Mouse (Mus musculus) right cerebral cortex, postnatal 25 days (tissue): ENCODE data around the gene T2.
"Not testable (repeated sequence)": the region's sequence is repeated elsewhere in the genome, so short reads cannot be mapped to it uniquely, and the experiment has no call there.

Experiments used
- DNase-seq: peaks from one replicate; pipeline ENCODE4 v3.0.0; 2022

Gene T2

DNA sequence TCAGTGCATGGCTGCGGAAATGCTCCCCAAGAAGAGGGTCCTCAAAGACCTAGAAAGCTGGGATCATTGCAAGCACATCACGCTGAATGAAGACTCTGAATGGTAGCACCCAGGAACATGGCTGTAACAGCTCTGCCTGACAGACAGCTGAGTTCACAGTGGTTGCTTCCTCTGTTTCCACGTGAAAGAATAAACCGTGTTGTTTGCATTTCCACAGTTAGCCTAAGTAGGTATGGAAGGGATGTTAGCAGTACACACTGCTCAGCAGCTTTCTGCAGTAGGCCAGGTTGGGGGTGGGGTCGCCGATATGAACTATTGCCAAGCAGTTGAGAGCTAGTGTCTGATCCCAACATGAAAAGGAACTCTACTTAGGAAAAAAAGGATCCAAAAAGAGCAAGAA is at the start of gene T2:
Gene T2 (plus strand): TSS at position 301 of the 400 bp plus-strand sequence.
- DNase-seq: no peak

- DNase-seq: peak; percentile 97
These were observed 44.8 kb upstream of the T2 start, which contains the start of gene Sft2d1 for GRCm38 (mm10) chr17:8310838-8311614. TSS of gene Sft2d1 (plus strand) at chr17:8311102.

DNA sequence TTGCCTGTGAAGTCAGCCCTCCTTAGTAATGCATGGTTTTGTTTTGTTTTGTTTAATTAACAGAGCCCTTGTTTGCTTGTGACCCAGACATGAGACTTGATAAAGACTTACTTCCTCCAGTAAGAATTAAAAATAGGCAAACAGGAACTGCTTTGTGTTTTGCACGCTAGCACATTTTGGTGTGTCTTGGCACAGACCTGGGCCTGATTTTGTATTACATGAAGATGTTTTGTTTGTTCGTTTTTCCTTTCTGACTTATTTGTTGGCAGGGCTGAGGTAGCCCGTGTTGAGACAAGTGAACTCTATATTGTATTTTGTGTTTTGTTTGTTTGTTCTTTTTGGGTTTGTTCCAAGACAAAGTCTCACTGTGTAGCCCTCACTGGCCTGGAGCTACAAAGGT is 44.0 kb upstream of the T2 start:
- no peak for DNase-seq

- DNase-seq: no peak
These were observed 41.8 kb upstream of the T2 start for GRCm38 (mm10) chr17:8313976-8314375.

DNA sequence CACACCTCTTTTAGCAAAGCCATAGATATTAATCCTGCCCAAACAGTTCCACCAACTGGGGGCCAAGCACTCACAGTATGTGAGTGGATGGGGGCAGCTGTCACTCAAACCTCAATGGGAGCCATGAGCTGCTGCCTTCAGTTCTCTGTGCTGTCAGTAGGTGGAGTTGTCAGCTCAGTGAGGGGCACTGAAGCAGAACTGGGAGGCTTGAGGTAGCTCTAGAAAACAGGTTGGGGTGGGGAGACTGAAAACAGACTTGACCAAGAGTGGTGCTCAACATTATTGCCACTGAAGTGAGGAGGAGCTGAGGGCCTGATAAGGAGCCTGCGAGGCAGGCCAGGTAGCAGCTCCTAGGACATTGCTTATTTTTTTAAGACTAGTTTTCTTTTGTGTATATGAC is 39.5 kb upstream of the T2 start:
- DNase-seq: no peak

DNA sequence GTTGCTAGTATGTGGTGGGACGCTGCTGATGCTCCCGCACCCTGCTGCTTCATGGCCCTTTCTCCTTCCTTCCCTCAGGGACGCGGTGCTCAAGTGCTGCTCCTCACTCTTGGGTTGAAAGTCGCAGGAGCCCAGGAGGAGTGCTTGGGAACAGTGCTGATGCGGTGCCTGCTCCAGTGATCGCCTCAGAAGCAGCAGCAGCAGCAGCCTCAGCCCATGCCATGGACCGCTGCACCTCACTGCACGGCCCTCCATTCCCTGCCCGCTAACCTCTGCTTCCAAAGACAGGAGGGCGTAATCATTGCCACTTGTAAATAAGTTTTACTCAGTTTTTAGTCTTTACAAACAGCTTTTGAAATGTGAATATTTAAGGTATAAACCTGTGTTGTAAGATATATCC is 28.9 kb upstream of the T2 start:
- not testable (repeated sequence) for DNase-seq

DNA sequence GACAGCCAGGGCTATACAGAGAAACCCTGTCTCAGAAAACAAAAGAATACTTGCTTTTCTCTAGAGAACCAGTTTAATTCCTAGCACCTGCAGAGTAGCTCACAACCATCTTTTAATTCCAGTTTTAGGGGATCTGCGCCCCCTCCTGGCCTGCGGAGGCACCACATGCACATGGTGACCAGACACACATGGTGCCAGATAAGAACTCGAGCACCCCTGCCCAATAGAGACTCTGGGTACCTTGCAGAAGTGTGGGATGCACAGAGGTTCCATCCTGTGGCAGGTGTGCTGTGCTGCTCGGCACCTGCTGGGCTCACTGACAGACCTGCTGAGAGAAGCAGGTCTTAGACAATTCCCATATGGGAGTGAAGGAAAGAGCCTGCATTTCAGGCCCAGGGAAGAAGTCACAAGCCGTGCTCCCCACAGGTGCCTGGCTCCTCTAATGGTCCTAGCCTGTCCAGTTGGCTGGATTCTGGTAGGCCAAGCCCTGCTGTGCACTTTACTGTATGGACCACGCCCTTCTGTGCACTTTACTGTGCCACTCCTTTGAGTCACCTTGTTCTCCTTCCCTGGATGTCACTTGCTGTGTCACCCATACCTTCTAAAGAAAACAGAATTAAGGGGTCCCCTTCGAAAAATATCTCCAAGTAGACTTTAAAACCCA is 27.1 kb upstream of the T2 start:
- DNase-seq: no peak

DNA sequence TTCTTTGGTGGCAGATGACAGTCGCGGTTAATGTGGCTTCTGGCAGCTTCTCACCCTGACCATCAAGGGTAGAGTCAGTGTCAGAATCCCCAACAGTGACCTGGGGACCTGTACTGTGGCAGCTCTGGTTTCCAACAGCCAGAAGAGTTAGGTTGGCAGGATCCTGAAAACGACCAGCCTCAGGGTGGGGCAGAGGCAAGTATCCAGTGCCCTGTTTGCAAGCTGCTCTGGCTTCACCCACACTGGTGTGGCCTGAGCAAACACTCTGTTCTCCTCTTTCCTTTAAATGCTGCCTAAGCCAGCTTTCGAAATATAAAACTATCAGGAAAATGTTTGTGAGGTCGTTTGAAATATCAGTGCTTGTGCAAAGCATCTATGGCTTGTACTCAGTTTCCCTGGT is 25.2 kb upstream of the T2 start:
- DNase-seq: no peak

DNA sequence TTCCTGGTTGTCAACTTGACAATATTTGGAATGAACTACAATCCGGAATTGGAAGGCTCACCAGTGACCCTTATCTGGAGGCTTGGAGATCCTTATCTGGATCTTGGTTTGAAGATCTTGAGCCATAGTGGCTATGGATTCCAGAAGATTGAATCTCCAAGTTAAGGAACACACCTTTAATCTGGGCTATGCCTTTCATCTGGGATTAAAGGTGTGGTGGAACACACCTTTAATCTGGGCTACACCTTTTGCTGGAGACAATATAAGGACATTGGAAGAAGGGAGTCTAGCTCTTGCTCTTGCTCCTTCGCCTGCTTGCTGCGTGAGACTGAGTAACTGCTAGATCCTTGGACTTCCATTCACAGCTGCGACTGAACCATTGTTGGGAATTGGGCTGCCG is 18.6 kb upstream of the T2 start, which contains the start of gene Prr18:
Gene Prr18 (plus strand): TSS at position 301 of the 400 bp plus-strand sequence.
- not testable (repeated sequence) for DNase-seq

GRCm38 (mm10) chr17:8339666-8340374 is 16.0 kb upstream of the T2 start:
- DNase-seq: no peak

DNA sequence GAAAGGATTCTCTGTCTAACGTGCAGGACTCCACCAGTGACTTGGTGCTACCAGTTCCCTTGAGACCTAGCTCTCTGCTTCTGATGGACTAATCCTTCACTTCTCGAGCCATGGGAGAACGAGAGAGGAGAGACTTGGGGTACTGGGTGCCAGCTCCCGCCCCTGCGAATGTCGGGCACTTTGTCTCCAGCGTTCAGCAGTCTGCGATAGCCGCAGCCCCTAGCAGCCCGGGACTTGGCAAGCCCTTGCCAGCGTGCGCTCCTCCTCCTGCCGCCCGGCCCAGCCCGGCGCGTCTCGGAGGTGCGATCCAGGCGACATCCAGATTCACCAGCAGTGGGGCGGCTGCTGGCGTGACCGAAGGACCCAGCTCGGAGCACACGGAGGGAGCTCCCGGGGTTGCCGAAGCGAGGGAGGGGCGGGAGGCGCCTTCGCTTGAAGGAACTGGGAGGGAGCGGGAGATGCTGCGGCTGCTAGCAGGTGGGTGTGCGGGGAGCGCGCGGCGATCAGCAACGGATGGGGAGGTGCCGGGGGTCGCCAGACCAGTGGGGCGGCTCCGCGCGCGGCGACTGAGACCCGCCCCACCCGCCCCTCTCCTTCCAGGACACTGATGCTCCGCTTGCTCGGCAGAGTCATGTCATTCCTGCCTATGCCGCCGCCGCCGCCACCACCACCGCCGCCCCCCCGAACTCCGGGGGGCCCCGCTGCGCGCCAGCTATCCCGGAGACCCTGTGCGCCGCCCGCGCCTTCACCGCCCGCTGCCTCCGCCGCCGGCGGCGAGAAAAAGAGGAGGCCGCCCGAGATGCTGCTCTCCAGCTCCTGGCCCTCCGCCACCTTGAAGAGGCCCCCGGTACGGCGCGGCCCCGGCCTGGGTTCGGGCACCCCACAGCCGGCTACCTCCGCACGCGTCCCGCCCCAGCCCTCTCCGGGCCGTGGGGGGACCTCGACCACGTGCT is 15.1 kb upstream of the T2 start:
- DNase-seq: peak; percentile 73

- DNase-seq: peak; percentile 16
These were observed 14.3 kb upstream of the T2 start for GRCm38 (mm10) chr17:8341360-8341963.

- DNase-seq: no peak
These were observed 13.1 kb upstream of the T2 start for GRCm38 (mm10) chr17:8342706-8343105.

- no peak for DNase-seq
These were observed 12.4 kb upstream of the T2 start for GRCm38 (mm10) chr17:8343416-8343815.

DNA sequence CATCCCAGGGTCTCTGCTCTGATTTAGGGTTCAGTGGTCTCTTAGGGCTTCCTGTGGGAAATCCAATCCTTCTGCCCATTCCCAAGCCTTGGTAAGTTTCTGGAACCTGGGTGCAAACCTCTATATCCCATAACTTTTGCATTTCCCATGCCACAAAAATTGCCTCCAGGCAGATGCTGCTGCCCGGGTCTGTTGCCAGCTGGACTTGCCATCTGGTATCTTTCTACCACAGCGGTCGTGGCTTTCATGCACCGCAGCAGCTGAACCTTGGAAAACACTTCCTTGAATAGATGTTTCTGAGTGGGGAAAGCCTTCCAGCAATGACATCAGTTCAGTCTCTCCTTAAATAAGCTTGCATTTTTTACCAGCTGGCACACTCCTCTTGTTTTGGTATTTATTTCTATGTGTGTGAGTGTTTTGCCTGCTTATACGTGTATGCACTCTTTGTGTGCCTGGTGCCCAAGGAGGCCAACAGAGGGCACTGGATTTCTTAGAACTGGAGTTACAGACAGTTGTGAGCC is 8.0 kb upstream of the T2 start:
- no peak for DNase-seq

DNA sequence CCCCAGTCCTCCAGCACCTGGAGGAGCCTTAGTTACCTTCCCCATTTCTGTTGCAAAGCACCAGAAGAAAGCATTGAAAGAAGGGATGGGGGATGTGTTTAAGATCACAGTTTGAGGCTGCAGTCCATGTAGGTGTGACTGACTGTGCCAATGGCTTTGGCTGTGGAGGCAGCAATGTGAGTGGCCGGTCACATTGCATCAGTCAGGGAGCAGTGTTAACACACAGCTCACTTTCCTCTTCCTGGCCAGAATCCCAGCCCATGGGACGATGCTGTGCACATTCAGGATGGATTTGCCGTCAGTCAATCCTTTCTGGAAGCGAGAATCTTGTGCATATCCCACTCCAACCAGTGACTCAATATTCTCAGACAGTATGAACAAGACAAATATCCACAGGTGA is 6.9 kb upstream of the T2 start:
- DNase-seq: no peak

DNA sequence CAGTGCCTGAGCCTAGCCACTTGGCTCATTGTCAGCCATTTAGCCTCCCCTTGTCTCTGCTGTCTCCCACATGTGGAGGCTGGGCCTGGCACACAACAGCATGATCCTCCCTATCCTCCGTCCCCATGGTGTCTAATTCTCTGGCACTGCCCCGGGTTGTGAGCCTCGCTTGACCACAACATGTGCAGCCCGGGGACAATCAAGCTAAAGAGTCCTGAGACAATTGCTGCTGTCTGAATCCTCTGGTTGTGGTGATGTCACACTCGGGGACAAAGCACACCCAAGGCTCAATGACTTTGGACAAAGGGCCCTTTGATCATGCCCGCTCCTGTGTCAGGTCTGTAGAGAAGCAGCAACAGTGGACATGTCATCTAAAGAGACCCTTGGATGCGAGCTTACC is 4.7 kb upstream of the T2 start:
- no peak for DNase-seq

DNA sequence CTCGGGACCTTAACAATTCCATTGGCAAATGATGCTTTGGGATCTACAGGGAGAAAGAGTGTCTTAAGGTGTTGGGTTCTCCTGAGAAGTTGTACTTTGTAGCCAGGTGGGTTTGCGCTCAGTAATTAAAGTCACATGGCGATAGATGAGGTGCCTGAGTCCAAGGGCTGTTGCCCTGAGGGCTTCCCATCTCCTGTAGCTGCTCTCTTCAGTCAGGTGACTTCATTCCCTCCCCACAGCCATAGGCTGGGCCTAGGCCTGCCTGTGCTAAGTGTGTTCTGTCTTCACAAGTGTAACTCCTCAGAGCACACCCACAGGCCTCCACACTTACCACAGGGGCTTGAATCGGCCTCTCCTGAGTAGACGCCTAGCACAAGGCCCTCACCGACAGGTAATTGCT is 1.7 kb downstream of the T2 start:
- DNase-seq: no peak

DNA sequence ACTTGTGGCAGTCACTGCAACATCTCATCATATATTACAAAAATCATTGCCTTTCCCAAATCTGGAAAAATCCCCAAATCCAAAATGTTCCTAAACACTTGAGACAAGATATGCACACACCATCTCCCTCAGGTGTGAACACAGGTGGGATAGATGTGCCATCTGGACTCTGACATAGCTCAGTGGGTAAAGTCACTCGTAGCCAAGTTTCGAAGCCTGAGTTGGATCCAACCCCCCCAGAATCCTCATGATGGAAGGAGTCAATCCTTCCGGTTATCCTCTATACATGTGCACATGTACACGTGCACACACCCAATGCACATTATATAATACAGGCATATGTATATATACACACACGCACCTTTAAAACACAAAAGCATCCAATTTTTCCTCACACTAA is 5.1 kb downstream of the T2 start:
- no peak for DNase-seq

DNA sequence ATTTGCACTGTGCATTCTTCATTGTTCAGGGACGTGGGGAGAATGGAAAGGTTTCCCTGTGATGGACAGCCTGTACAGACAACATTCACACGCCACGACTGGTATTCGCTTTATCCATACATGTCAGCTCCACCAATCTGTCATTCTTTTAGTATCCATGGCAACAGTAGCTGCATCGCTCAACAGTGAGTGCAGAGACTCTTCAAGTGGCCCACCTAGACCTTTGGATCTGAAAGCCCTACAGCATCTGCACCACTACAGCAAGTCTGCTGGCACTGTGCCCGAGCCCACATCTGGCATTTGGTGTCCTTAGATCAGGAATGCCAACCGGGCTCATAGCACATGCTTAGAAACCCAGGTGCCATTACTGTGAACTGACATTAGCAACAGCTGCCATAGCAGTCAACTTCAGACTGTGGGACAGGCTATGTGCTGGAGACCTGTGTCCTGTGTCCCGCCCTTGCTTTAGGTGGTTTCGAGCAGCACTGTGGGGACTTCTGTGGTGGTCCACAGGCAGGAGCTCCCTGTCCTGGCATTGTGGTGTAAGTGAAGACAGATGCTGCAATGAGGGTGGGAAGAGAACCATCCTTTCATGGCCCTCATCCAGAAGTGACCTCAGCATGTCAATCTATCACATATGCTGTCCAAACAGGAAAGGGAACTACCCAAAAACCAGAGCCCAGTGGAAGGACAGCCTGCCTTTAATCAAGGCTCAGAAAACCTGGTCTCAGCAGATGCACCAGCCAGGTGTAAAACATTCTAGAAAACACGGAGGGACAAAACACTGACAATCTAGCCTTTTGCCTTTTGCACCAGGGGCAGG is 5.7 kb downstream of the T2 start:
- no peak for DNase-seq
